Mouse (Mus musculus) limb, embryonic 12.5 days (tissue): ENCODE data around the gene Mapt. TPM values are rescaled to one million over a fixed set of nuclear protein-coding genes. Genes with fewer than 3 reads are reported as not detected.
"Not testable (repeated sequence)": the region's sequence is repeated elsewhere in the genome, so short reads cannot be mapped to it uniquely, and the experiment has no call there.

Experiments
- ATAC-seq: fragments of 200-750 bp; cut with Nextera tagmentation; 2 replicates; pipeline ENCODE4 v1.8.0; 2017; ENCODE audit warnings: low read depth, moderate TSS enrichment; ENCODE audit not compliant: insufficient number of reproducible peaks, insufficient read depth, low FRiP score, low TSS enrichment
- H3K27ac ChIP-seq: fragments of 300-500 bp; sonication (generic); 2 replicates; pipeline ENCODE4 v1.5.1; 2016; ENCODE audit warnings: mild to moderate bottlenecking, moderate library complexity
- H3K27me3 ChIP-seq: fragments of 300-500 bp; sonication (generic); 2 replicates; pipeline ENCODE4 v1.6.1; 2016; ENCODE audit warnings: mild to moderate bottlenecking, moderate library complexity
- H3K36me3 ChIP-seq: fragments of 300-500 bp; sonication (generic); 2 replicates; pipeline ENCODE4 v1.6.1; 2016; ENCODE audit warnings: mild to moderate bottlenecking, moderate library complexity
- H3K4me1 ChIP-seq: fragments of 300-500 bp; sonication (generic); replicated peaks from 2 replicates; pipeline ENCODE4 v1.6.1; 2016
- H3K4me2 ChIP-seq: fragments of 300-500 bp; sonication (generic); 2 replicates; pipeline ENCODE4 v1.6.1; 2016; ENCODE audit warnings: mild to moderate bottlenecking, moderate library complexity
- H3K4me3 ChIP-seq: fragments of 300-500 bp; sonication (generic); replicated peaks from 2 replicates; pipeline ENCODE4 v1.5.1; 2016; ENCODE audit warnings: mild to moderate bottlenecking
- H3K9ac ChIP-seq: fragments of 300-500 bp; sonication (generic); replicated peaks from 2 replicates; pipeline ENCODE4 v1.6.1; 2016; ENCODE audit warnings: mild to moderate bottlenecking, moderate library complexity
- H3K9me3 ChIP-seq: fragments of 300-500 bp; sonication (generic); 2 replicates; pipeline ENCODE4 v1.6.1; 2016; ENCODE audit warnings: mild to moderate bottlenecking, moderate library complexity
- WGBS: fragments of 180-500 bp; shearing (Covaris S2); methylation state at CpG from one replicate; pipeline ENCODE4 v1.1.7; 2016; 5-methylcytosine and 5-hydroxymethylcytosine counted together
- polyA plus RNA-seq: library from polyadenylated mRNA; unstranded; fragments of >200 nt; fragmentation: Nextera tagmentation; extraction: Ambion mirVana; gene quantifications from 2 replicates; pipeline ENCODE4 v1.2.1, GENCODE M21; 2016

The Mapt gene
- polyA plus RNA-seq, 1 experiment from 2014 or later: 3.0 TPM

GRCm38 (mm10) chr11:104209041-104209440 is 22.1 kb upstream of the Mapt start:
- Histone ChIP-seq H3K4me1 (no peaks in the 10 kb centered on the region), H3K4me2 (no peak overlapping the region), H3K9me3 (peaks cover 3% of the 10 kb centered on the region; the same call in 1 of the 2 replicates), H3K9ac (no peak overlapping the region), H3K4me3 (no peak overlapping the region), H3K27me3 (no peaks in the 10 kb centered on the region), H3K27ac (no peak overlapping the region), H3K36me3 (no peaks in the 10 kb centered on the region)
- ATAC-seq: no peak
- 73% methylated on average over 3 of the region's 3 CpGs for WGBS

- Histone ChIP-seq H3K27ac (no peak overlapping the region), H3K4me3 (no peak overlapping the region), H3K9me3 (no peaks in the 10 kb centered on the region), H3K4me1 (no peaks in the 10 kb centered on the region), H3K4me2 (no peak overlapping the region), H3K36me3 (no peaks in the 10 kb centered on the region), H3K27me3 (no peaks in the 10 kb centered on the region), H3K9ac (no peak overlapping the region)
- no peak for ATAC-seq
- WGBS: 84% methylated on average over 6 of the region's 6 CpGs
Measured at GRCm38 (mm10) chr11:104211251-104211650, 19.9 kb upstream of the Mapt start.

GRCm38 (mm10) chr11:104214128-104214527 is 17.1 kb upstream of the Mapt start:
- H3K4me1 ChIP-seq, H3K9ac ChIP-seq, H3K27ac ChIP-seq, H3K36me3 ChIP-seq, H3K9me3 ChIP-seq, H3K27me3 ChIP-seq, H3K4me2 ChIP-seq, H3K4me3 ChIP-seq, ATAC-seq: not testable (repeated sequence)
- WGBS: 94% methylated on average over 5 of the region's 5 CpGs

- no peaks in the 10 kb centered on the region for H3K9me3 ChIP-seq
- H3K27ac ChIP-seq: no peak overlapping the region
- no peak overlapping the region for H3K9ac ChIP-seq
- peaks cover 4% of the 10 kb centered on the region; the same call in 1 of the 2 replicates for H3K27me3 ChIP-seq
- no peaks in the 10 kb centered on the region for H3K36me3 ChIP-seq
- no peak for ATAC-seq
- 78% methylated on average over 3 of the region's 3 CpGs for whole genome bisulfite sequencing
- H3K4me2 ChIP-seq: no peak overlapping the region
- no peak overlapping the region for H3K4me3 ChIP-seq
- H3K4me1 ChIP-seq: no peaks in the 10 kb centered on the region
Measured at GRCm38 (mm10) chr11:104218075-104218474, 13.1 kb upstream of the Mapt start.

- H3K4me2 ChIP-seq: no peak overlapping the region
- H3K9me3 ChIP-seq: no peaks in the 10 kb centered on the region
- no peaks in the 10 kb centered on the region for H3K36me3 ChIP-seq
- 77% methylated on average over 4 of the region's 4 CpGs for WGBS
- no peak overlapping the region for H3K9ac ChIP-seq
- no peak overlapping the region for H3K27ac ChIP-seq
- no peak overlapping the region for H3K4me3 ChIP-seq
- no peak for ATAC-seq
- H3K27me3 ChIP-seq: peaks cover 4% of the 10 kb centered on the region; the same call in 1 of the 2 replicates
- H3K4me1 ChIP-seq: no peaks in the 10 kb centered on the region
Measured at GRCm38 (mm10) chr11:104220291-104220690, 10.9 kb upstream of the Mapt start.

GRCm38 (mm10) chr11:104221751-104222150 is 9.4 kb upstream of the Mapt start:
- Histone ChIP-seq H3K27ac (no peak overlapping the region), H3K36me3 (no peaks in the 10 kb centered on the region), H3K4me1 (no peaks in the 10 kb centered on the region), H3K9ac (no peak overlapping the region), H3K4me3 (no peak overlapping the region), H3K9me3 (no peaks in the 10 kb centered on the region), H3K4me2 (no peak overlapping the region), H3K27me3 (peaks cover 4% of the 10 kb centered on the region; the same call in 1 of the 2 replicates)
- WGBS: 79% methylated on average over 5 of the region's 5 CpGs
- no peak for ATAC-seq

GRCm38 (mm10) chr11:104223301-104223700 is 7.9 kb upstream of the Mapt start:
- no peaks in the 10 kb centered on the region for H3K4me1 ChIP-seq
- H3K4me2 ChIP-seq: no peak overlapping the region
- H3K27ac ChIP-seq: no peak overlapping the region
- no peaks in the 10 kb centered on the region for H3K9me3 ChIP-seq
- H3K27me3 ChIP-seq: peaks cover 4% of the 10 kb centered on the region
- no peak overlapping the region for H3K4me3 ChIP-seq
- H3K9ac ChIP-seq: no peak overlapping the region
- no peak for ATAC-seq
- H3K36me3 ChIP-seq: no peaks in the 10 kb centered on the region
- 79% methylated on average over 9 of the region's 9 CpGs for WGBS

- Histone ChIP-seq H3K9ac (no peak overlapping the region), H3K4me2 (no peak overlapping the region), H3K27ac (no peak overlapping the region), H3K9me3 (no peaks in the 10 kb centered on the region), H3K4me3 (no peak overlapping the region), H3K4me1 (peaks cover 24% of the 10 kb centered on the region), H3K36me3 (no peaks in the 10 kb centered on the region), H3K27me3 (peaks cover 51% of the 10 kb centered on the region)
- no peak for ATAC-seq
- WGBS: 78% methylated on average over 4 of the region's 4 CpGs
Measured at GRCm38 (mm10) chr11:104229391-104229790, 1.8 kb upstream of the Mapt start.

- H3K4me2 ChIP-seq: peak overlapping the region; percentile 98
- H3K27ac ChIP-seq: no peak overlapping the region
- peak overlapping the region; percentile 59 for H3K4me3 ChIP-seq
- WGBS: 12% methylated on average over 9 of the region's 9 CpGs
- ATAC-seq: no peak
- H3K9ac ChIP-seq: no peak overlapping the region
- peaks cover 24% of the 10 kb centered on the region for H3K4me1 ChIP-seq
- no peaks in the 10 kb centered on the region for H3K9me3 ChIP-seq
- no peaks in the 10 kb centered on the region for H3K36me3 ChIP-seq
- peaks cover 59% of the 10 kb centered on the region for H3K27me3 ChIP-seq
Measured at GRCm38 (mm10) chr11:104230066-104230778, 968 bp upstream of the Mapt start.

- H3K4me1 ChIP-seq: peaks cover 24% of the 10 kb centered on the region
- under 1% methylated on average over 71 of the region's 72 CpGs for WGBS
- no peaks in the 10 kb centered on the region for H3K36me3 ChIP-seq
- H3K4me2 ChIP-seq: peak overlapping the region; percentile 98
- no peaks in the 10 kb centered on the region for H3K9me3 ChIP-seq
- peak overlapping the region; percentile 59 for H3K4me3 ChIP-seq
- H3K9ac ChIP-seq: peak overlapping the region; percentile 51; the same call in 1 of the 2 replicates
- no peak for ATAC-seq
- H3K27me3 ChIP-seq: peaks cover 79% of the 10 kb centered on the region
- H3K27ac ChIP-seq: no peak overlapping the region
Measured at GRCm38 (mm10) chr11:104232141-104233061, 1.2 kb downstream of the Mapt start.

GRCm38 (mm10) chr11:104233101-104233500 is 1.9 kb downstream of the Mapt start:
- Histone ChIP-seq H3K9me3 (no peaks in the 10 kb centered on the region), H3K4me3 (peak overlapping the region; percentile 59), H3K9ac (no peak overlapping the region), H3K4me1 (peaks cover 24% of the 10 kb centered on the region), H3K27ac (no peak overlapping the region), H3K36me3 (no peaks in the 10 kb centered on the region), H3K27me3 (peaks cover 85% of the 10 kb centered on the region), H3K4me2 (peak overlapping the region; percentile 98; the same call in 1 of the 2 replicates)
- no peak for ATAC-seq
- 1% methylated on average over 10 of the region's 10 CpGs for WGBS
